Mouse (Mus musculus): ENCODE measurements around the gene Sod2. TPM values are rescaled to one million over a fixed set of nuclear protein-coding genes. Genes with fewer than 3 reads are reported as not detected.
"Not testable (repeated sequence)": the region's sequence is repeated elsewhere in the genome, so short reads cannot be mapped to it uniquely, and the experiment has no call there.

Sod2 gene
- polyA plus RNA-seq (2015; fragmentation: Nextera tagmentation; extraction: Ambion mirVana) = 163 and 167 TPM in 2 replicates

GRCm38 (mm10) chr17:13006546-13006945 lies at the start of gene Sod2:
TSS of gene Sod2 (plus strand) at chr17:13006846.
- ATAC-seq; H3K9me3 ChIP-seq; H3K4me1 ChIP-seq (replicated peaks); H3K27me3 ChIP-seq (replicated peaks); H3K36me3 ChIP-seq: not testable (repeated sequence)
- Histone ChIP-seq H3K4me2 (replicated peaks) (peak within 1 kb of the TSS; percentile 85), H3K27ac (peak within 1 kb of the TSS; percentile 88; the same call in 1 of the 2 replicates), H3K4me3 (replicated peaks) (peak within 1 kb of the TSS; percentile 82), H3K9ac (peak within 1 kb of the TSS; percentile 76)
- WGBS = 93% methylated on average over 2 of the region's 2 CpGs

- not testable (repeated sequence) for H3K36me3 ChIP-seq; H3K9me3 ChIP-seq; H3K27ac ChIP-seq; H3K4me1 ChIP-seq (replicated peaks); H3K4me3 ChIP-seq (replicated peaks); H3K27me3 ChIP-seq (replicated peaks); H3K9ac ChIP-seq; ATAC-seq
- WGBS = 35% methylated on average over 2 of the region's 2 CpGs
- peak overlapping the region; percentile 43 for H3K4me2 ChIP-seq (replicated peaks)
Observed at GRCm38 (mm10) chr17:12959377-12959776, 47.3 kb upstream of the Sod2 start.

- peak within 1 kb of the TSS; percentile 84 for H3K27ac ChIP-seq
- peak within 1 kb of the TSS; percentile 76 for H3K4me3 ChIP-seq (replicated peaks)
- H3K27me3 ChIP-seq (replicated peaks) = no peaks in the 10 kb centered on the region
- peak within 1 kb of the TSS; percentile 80 for H3K4me2 ChIP-seq (replicated peaks)
- H3K9ac ChIP-seq = peak within 1 kb of the TSS; percentile 63
- no peaks in the 10 kb centered on the region for H3K36me3 ChIP-seq
- H3K4me1 ChIP-seq (replicated peaks) = 0 out of 2 replicates have a peak, but pooled peaks cover 5% of the 10 kb centered on the region
- WGBS = under 1% methylated on average over 42 of the region's 42 CpGs
- H3K9me3 ChIP-seq = no peaks in the 10 kb centered on the region
- ATAC-seq = peak; percentile 99
Observed at GRCm38 (mm10) chr17:12960331-12960873, 46.2 kb upstream of the Sod2 start, which contains the start of gene Acat2. TSS of gene Acat2 (minus strand) at chr17:12960747.

GRCm38 (mm10) chr17:12963476-12963875 lies 43.2 kb upstream of the Sod2 start:
- H3K9me3 ChIP-seq = no peaks in the 10 kb centered on the region
- no peak overlapping the region for H3K27ac ChIP-seq
- no peak for ATAC-seq
- H3K27me3 ChIP-seq (replicated peaks) = no peaks in the 10 kb centered on the region
- WGBS = 70% methylated on average over 3 of the region's 3 CpGs
- no peak overlapping the region for H3K9ac ChIP-seq
- H3K36me3 ChIP-seq = peaks cover 11% of the 10 kb centered on the region; the same call in 1 of the 2 replicates
- H3K4me2 ChIP-seq (replicated peaks) = no peak overlapping the region
- H3K4me1 ChIP-seq (replicated peaks) = 0 out of 2 replicates have a peak, but pooled peaks cover 5% of the 10 kb centered on the region
- H3K4me3 ChIP-seq (replicated peaks) = no peak overlapping the region

- no peak for ATAC-seq
- Histone ChIP-seq H3K27me3 (replicated peaks) (no peaks in the 10 kb centered on the region), H3K4me1 (replicated peaks) (no peaks in the 10 kb centered on the region), H3K4me3 (replicated peaks) (no peak overlapping the region), H3K36me3 (peaks cover 11% of the 10 kb centered on the region; the same call in 1 of the 2 replicates), H3K9me3 (no peaks in the 10 kb centered on the region), H3K27ac (no peak overlapping the region), H3K4me2 (replicated peaks) (no peak overlapping the region), H3K9ac (no peak overlapping the region)
- WGBS = 87% methylated on average over 2 of the region's 2 CpGs
Observed at GRCm38 (mm10) chr17:12967173-12967572, 39.5 kb upstream of the Sod2 start.

GRCm38 (mm10) chr17:12973851-12974250 lies 32.8 kb upstream of the Sod2 start:
- Histone ChIP-seq H3K4me1 (replicated peaks) (no peaks in the 10 kb centered on the region), H3K4me3 (replicated peaks) (no peak overlapping the region), H3K36me3 (peaks cover 6% of the 10 kb centered on the region; the same call in 1 of the 2 replicates), H3K27ac (no peak overlapping the region), H3K27me3 (replicated peaks) (no peaks in the 10 kb centered on the region), H3K4me2 (replicated peaks) (no peak overlapping the region), H3K9me3 (no peaks in the 10 kb centered on the region), H3K9ac (no peak overlapping the region)
- no peak for ATAC-seq
- WGBS = 84% methylated on average over 2 of the region's 2 CpGs

- no peak overlapping the region for H3K4me2 ChIP-seq (replicated peaks)
- H3K4me1 ChIP-seq (replicated peaks) = no peaks in the 10 kb centered on the region
- H3K4me3 ChIP-seq (replicated peaks) = no peak overlapping the region
- H3K27me3 ChIP-seq (replicated peaks) = no peaks in the 10 kb centered on the region
- H3K9me3 ChIP-seq = no peaks in the 10 kb centered on the region
- WGBS = 100% methylated on average over 1 of the region's 1 CpGs
- no peak for ATAC-seq
- no peak overlapping the region for H3K9ac ChIP-seq
- H3K27ac ChIP-seq = no peak overlapping the region
- peaks cover 15% of the 10 kb centered on the region for H3K36me3 ChIP-seq
Observed at GRCm38 (mm10) chr17:12978546-12978945, 28.1 kb upstream of the Sod2 start.

- ATAC-seq = no peak
- Histone ChIP-seq H3K4me2 (replicated peaks) (no peak overlapping the region), H3K4me3 (replicated peaks) (no peak overlapping the region), H3K27ac (no peak overlapping the region), H3K36me3 (peaks cover 15% of the 10 kb centered on the region), H3K9ac (no peak overlapping the region), H3K4me1 (replicated peaks) (0 out of 2 replicates have a peak, but pooled peaks cover 2% of the 10 kb centered on the region), H3K9me3 (no peaks in the 10 kb centered on the region), H3K27me3 (replicated peaks) (no peaks in the 10 kb centered on the region)
- WGBS = 83% methylated on average over 2 of the region's 2 CpGs
Observed at GRCm38 (mm10) chr17:12983988-12984387, 22.7 kb upstream of the Sod2 start.

- H3K4me2 ChIP-seq (replicated peaks); H3K9ac ChIP-seq; H3K4me3 ChIP-seq (replicated peaks); H3K4me1 ChIP-seq (replicated peaks); ATAC-seq; H3K9me3 ChIP-seq; H3K36me3 ChIP-seq; H3K27me3 ChIP-seq (replicated peaks); H3K27ac ChIP-seq: not testable (repeated sequence)
- WGBS = 96% methylated on average over 8 of the region's 8 CpGs
Observed at GRCm38 (mm10) chr17:12988096-12988495, 18.6 kb upstream of the Sod2 start.

GRCm38 (mm10) chr17:12990567-12991145 lies 16.0 kb upstream of the Sod2 start:
- WGBS = 41% methylated on average over 8 of the region's 8 CpGs
- ATAC-seq = no peak
- peak overlapping the region; percentile 60 for H3K4me2 ChIP-seq (replicated peaks)

GRCm38 (mm10) chr17:12991194-12991634 lies 15.4 kb upstream of the Sod2 start:
- peak overlapping the region; percentile 60 for H3K4me2 ChIP-seq (replicated peaks)
- H3K4me3 ChIP-seq (replicated peaks) = peak overlapping the region; percentile 100
- peak overlapping the region; percentile 100 for H3K27ac ChIP-seq
- under 1% methylated on average over 12 of the region's 12 CpGs for WGBS
- H3K36me3 ChIP-seq = 0 out of 2 replicates have a peak, but pooled peaks cover 4% of the 10 kb centered on the region
- ATAC-seq = no peak
- no peaks in the 10 kb centered on the region for H3K9me3 ChIP-seq
- H3K9ac ChIP-seq = peak overlapping the region; percentile 100
- H3K27me3 ChIP-seq (replicated peaks) = no peaks in the 10 kb centered on the region
- H3K4me1 ChIP-seq (replicated peaks) = 0 out of 2 replicates have a peak, but pooled peaks cover 2% of the 10 kb centered on the region

More at GRCm38 (mm10) chr17:12990567-12991145, 16.0 kb upstream of the Sod2 start:
- Histone ChIP-seq H3K27ac (peak overlapping the region; percentile 100; the same call in 1 of the 2 replicates), H3K36me3 (0 out of 2 replicates have a peak, but pooled peaks cover 4% of the 10 kb centered on the region), H3K4me1 (replicated peaks) (0 out of 2 replicates have a peak, but pooled peaks cover 2% of the 10 kb centered on the region), H3K4me3 (replicated peaks) (peak overlapping the region; percentile 100), H3K9ac (peak overlapping the region; percentile 100), H3K27me3 (replicated peaks) (no peaks in the 10 kb centered on the region), H3K9me3 (no peaks in the 10 kb centered on the region)

- Histone ChIP-seq H3K4me1 (replicated peaks) (0 out of 2 replicates have a peak, but pooled peaks cover 2% of the 10 kb centered on the region), H3K27ac (peak overlapping the region; percentile 100), H3K36me3 (0 out of 2 replicates have a peak, but pooled peaks cover 4% of the 10 kb centered on the region), H3K4me2 (replicated peaks) (peak overlapping the region; percentile 66), H3K9me3 (no peaks in the 10 kb centered on the region), H3K4me3 (replicated peaks) (peak overlapping the region; percentile 100), H3K27me3 (replicated peaks) (no peaks in the 10 kb centered on the region), H3K9ac (peak overlapping the region; percentile 100)
- under 1% methylated on average over 74 of the region's 84 CpGs for WGBS
- peak; percentile 96 for ATAC-seq
Observed at GRCm38 (mm10) chr17:12991635-12992358, 14.8 kb upstream of the Sod2 start.
